Mouse (Mus musculus) urinary bladder, postnatal 36 days (tissue): Measurements from ENCODE around the gene Wdr1.
"Not testable (repeated sequence)": the region's sequence is repeated elsewhere in the genome, so short reads cannot be mapped to it uniquely, and the experiment has no call there.

ENCODE experiments used
- DNase-seq, 2 experiments: peaks; one replicate each; pipeline ENCODE4 v3.0.0; 2022; ENCODE audit warnings: low spot score in 2 of 2, mixed read lengths in 1 of 2

Gene Wdr1

DNA sequence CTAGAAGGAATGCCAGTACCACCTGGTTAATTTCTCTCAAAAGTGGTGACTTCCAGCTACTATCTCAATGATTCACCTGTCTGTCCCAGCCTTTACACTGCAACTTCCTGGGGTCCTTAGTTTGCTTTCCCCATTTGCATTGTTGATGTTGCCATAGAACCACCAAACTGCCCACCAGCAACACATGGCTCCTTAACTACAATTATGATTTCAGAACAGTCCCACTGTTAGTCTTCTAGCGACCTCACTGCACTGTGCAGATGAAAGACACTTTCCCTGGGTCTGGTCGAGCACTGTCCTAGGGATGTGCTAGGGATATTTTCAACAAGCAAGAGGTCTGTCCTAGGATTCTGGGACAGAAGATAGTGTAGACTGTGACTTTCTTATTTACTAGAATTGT is at the start of gene Wdr1:
Wdr1 (minus strand) TSS at position 101 of the 400 bp plus-strand sequence.
- DNase-seq: no peak

DNA sequence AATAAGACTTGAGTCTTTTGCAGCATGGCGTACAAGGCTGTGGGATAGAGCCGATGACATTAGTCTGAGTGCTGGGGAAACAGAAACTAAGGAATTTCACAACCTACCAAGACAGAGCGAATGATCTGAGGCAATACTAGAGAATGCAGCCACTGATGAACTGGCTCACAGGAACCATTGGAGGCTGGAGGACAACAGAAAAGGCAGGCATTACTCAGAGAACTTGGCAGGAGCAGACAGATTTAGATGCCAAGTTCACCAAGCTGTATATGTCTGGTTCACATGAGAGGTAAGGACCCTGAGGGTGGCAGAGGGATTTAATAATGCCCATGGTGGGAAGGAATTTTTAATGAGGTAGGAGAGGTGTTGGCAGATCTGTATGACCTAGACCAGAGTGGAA is 48.1 kb upstream of the Wdr1 start:
- no peak for DNase-seq

GRCm38 (mm10) chr5:38608219-38608618 is 45.2 kb upstream of the Wdr1 start:
- DNase-seq: not testable (repeated sequence)

DNA sequence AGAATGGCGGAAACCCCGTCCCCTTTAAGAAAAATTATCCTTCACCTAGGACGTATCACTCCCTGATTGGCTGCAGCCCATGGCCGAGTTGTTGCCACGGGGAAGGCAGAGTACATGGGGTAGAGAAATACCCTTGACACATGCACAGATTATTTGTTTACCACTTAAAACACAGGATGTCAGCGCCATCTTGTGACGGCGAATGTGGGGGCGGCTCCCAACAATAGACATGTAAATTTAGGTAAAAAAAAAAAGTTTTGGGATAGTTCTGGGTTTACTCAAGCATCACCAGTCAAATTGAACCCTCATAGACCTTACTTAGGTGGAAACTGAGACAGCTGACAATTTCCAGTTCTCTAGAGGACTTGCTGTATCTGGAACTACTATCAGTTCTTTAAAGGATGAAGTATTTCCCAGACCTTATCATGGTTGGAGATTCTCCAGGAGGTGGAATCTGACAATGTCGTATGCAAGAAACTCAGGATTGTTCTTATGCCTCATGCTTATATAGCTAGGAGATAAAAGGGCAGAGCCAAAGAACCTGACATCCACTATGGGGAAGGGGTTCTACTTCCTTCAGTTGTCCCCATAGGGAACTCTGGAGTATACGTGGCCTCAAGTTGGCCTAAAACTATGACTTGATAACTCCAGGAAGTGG is 35.8 kb upstream of the Wdr1 start:
- DNase-seq: no peak

DNA sequence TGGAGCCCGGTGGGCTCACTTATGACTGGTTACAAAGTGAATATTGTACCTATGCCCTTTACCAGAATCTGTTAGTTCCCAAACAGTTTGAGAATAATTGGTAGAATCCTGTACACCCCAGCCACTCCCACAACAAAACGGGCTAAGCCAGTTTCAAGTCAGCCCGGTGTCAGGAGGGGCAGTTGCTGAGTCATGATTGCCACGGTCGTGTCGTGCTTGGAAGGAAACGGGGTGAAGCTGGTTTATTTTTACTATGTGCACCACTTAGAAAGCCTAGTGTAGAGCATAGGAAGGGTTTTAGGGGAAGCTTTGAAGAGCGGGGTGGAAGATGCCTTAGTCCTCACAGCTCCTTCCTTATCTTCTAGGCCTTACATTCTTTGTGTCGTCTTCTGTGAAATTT is 25.9 kb upstream of the Wdr1 start:
- peak; percentile 75 for DNase-seq

DNA sequence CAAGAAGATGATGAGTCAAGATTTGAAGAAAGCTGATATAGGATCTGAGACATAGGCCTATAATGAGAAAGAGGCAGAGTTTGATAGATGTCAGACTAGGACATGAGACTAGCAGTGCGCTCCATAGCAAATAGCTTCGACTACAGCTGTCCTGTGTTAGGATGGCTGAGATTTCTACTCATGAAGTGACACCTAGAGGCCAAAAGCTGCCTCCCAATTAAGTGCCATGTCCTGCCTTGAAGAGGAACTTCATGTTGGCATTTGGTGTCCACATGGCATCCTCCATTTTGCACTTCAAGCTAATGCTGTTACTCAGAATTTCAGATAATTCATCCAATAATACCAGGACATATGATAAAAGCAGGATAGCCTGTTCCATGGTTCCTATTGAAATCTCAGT is 22.4 kb upstream of the Wdr1 start:
- no peak for DNase-seq

DNA sequence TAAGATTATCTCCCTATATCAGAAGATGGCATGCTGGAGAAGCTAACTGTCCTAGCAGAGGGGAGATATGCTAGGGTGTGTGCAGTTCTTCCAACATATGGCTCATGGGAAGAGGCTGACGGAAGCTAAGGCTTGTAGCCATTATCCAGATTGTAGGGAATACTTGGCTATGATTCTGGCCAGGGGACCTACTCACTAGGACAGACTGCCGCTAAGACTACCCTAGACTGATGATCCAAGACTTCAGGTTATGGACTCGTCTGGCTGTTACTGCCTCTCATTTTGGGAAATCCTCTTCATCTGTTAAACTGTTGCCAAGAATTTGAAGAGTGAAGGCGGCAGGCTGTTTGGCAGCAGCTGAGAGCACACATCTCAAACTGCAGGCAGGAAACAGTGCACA is 20.0 kb upstream of the Wdr1 start:
- DNase-seq: no peak

DNA sequence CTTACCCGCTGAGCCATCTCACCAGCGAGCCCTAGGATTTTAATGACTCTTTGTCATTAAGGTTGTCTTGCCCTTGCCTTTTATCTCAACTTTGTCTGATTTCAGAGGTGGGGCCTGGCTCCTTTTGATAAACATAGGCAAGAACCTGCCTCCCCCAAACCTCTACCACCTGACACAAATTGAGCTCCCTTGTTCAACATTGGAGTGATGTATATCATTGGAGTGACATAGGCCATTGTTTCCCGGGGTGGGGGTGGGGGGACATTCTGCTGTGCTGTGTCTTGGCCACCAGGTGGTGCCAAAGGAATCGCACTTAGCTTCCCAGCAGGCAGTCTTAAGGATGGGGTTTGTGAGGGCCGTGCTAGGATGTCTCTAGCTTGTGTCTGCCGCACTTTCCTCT is 17.7 kb upstream of the Wdr1 start:
- DNase-seq: peak; percentile 14 to 30

GRCm38 (mm10) chr5:38570876-38571275 is 7.9 kb upstream of the Wdr1 start:
- DNase-seq: no peak

DNA sequence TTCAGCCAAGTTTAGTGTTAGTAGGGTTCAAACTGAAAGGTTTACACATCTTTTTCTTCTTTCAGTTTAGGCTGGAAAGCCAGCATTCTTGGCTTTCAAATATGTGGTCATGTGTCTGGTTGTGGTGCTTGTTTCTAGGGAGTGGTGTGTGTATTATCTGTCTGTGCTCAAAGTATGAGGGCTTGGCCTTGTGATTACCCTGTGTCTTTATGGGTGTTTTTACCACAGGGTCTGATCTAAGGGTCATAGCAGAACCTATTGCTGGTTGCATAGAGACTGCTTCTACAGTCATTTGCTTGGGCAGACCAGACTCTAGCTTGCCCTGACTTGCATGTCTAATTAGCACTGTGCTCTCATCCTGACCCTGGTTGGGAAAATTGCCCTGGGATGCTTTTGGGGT is 5.6 kb upstream of the Wdr1 start:
- DNase-seq: no peak

DNA sequence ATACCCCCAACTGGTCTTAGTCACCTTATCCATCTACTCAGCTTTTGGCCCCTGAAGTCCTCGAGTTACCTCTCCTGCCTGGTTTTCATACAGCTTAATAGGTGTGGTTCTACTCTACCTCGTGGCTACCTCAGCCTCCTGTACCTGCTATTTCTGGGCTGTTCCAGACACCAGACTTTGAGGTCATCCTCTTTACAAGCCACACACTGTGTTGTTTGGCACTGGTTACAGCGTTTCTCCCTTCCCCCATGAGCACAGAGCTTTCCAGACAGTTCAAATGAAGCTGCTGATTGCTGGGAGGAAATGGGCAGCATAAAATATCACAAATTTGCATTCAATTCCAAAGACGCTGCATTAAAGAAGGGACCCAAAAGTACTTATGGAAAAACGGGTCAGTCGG is 1.8 kb upstream of the Wdr1 start:
- DNase-seq: no peak

DNA sequence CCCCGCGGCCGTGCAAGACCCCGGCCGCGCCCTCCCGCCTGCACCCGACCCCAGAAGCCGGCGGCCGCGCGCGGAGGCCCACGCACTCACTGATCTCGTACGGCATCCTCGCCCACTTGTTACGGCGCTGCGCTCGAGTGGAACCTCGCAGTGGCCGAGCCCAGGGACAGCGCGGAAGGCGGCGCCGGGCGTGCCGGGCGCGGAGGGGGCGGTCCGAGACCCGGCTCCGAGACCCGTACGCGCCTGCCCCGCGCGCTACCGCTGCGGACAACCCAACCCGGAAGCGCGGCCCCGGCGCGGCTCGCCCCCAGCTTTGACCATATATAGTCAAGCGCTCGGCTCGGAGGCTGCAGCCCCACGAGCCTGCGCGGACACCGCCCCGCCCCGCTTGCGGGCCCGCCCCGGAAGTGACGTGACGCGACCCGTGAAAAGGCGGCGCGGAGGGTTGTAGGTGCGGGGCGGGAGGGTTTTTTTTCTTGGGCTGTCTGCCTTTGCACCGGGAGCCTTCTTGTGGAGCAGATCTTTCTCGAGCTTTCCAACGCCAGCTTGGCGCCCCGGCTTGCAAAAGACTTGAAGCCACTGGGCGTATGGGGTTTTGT is 1.5 kb downstream of the Wdr1 start:
- DNase-seq: peak; percentile 99

DNA sequence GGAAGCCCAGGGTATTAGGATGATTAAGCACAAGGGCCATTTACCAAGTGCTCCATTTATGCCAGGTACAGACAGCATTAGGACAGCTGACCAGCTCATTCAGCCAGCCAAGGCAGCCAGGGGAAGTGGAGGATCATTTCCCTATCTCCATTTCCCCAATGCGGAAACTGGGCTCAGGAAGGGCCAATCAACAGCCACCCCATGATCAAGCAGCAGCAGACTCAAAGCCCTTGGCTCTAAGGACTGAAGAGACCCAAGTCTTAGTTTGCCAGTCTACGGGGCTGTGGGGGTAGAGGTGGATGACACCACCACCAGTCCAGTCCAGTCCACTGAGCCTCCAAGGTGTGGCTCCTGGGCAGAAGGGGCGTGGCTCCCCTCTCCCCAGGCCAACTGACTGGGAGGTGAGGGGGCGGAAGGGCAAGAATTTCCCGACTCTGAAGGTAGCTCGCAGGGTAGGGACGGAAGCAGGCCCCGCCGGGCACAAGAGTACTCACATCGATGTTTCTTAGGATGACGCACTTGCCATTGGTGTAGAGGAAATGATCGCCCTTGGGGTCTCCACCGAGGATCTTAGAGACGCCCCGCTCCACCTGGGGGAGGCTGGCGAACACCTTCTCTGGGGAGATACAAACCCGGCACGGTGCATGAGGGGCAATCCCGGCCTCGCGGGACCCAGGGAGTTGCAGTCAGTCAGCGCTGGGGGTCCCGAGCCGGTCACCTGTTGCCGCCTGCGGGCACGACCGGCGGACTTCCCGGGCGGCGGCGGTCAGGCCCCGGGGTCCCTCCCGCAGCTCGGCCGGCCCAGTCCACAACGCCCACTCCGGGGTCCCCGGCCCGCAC is 2.2 kb downstream of the Wdr1 start:
- DNase-seq: peak; percentile 50 to 57

- DNase-seq: no peak
Observed at GRCm38 (mm10) chr5:38558831-38559230, 4.2 kb downstream of the Wdr1 start.

DNA sequence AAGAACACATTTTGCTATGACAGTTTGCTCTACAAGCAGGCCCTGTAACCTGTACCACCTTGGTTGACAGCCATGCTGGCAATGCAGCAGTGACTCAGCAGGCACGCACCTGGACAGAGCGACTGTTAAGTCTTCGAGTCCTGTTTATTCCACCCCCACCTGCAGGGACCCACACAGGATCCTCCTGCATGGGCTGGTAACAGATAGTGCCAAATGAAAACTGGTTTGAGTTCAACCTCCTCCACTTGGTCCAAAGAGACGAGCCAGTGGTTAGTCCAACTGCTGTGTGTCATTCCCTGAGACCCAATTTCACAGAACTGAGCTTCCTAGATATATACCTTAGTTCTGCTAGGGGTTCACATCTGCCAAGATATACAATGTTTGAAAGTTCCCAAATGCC is 5.2 kb downstream of the Wdr1 start:
- no peak for DNase-seq

- DNase-seq: no peak
Observed at GRCm38 (mm10) chr5:38556406-38556805, 6.6 kb downstream of the Wdr1 start.

DNA sequence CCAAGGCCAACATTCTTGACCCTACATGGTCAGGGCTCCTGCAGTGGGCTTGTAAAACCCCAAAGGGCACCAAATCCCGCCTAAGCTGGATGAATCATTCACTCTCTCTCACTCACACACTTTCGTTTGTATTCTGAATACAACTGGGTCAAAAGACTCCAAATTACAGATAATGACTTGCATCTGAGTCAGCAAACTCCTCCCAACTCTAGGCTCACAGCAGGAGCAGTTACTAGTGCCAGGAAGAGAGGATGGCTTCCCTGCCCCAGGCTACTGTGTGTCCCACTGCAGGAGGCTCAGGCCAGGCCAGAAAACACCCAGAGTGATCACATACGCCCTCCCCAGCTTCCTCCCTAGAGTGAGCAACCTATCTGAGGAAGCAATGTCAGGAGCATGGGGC is 9.1 kb downstream of the Wdr1 start:
- peak; percentile 15 to 20 for DNase-seq

- no peak for DNase-seq
Observed at GRCm38 (mm10) chr5:38553491-38553890, 9.5 kb downstream of the Wdr1 start.

DNA sequence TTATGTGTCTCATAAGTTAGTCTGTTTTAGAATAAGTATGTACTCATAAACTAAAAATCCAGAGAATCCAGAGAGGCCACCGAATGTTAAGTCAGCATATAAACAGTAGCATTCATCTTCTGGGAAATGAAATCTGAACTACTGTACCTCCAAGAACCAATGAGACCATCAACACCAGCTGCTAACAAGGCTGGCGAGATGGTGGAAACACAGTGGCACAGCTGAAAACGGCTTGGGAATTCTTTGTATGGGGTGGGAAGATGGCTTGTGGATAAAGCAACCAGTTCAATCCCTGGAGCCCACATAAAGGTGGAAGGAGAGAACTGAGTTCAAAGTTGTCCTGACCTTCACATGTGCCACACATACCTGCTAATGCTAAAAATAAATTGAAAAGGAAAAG is 10.4 kb downstream of the Wdr1 start:
- no peak for DNase-seq

DNA sequence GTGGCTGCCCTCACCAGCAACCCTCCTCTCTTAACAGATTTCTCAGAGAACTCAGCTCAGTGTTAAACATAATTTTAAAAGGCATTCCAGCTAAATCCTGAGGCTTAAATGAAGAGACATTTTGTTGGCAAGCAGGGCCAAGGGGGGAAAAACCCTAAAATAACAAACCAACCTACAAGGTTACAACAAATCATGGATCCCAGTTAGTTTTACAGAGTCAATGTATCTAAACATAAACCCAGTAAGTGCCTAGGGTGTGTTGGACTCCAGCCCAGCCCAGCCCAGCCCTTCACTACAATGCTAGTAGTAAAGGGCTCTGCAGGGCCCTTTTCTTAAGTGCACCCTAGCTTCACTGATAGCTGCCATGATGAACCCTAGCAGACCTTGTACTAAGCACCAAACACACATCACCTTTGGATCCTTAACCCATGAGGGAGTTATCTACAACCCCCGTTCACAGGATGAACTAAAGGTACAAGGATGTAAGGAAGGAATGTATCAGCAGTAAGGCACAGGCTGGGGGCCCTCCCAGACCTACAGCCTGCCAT is 12.7 kb downstream of the Wdr1 start:
- DNase-seq: no peak

DNA sequence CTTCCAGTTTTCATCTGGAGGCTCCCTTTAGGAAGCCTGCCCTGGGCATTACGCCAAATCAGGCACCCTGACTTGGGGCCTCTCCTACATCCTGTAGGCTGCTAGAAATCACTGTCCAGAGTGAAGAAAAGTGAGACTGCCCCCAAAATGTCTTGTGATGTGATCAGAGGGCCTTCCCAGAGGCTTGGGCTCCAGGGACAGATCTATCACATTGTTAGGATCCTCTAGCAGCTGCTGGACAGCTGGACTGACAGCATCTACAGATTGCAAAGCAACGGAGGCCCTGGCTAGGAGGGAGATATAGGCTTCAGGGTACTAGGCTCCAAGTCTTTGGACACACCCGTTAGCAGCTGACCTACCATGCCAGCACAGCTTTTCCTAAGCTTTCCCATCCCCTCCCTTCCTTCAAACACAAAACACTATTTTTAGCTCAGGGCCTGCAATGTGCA is 13.5 kb downstream of the Wdr1 start:
- DNase-seq: no peak

- no peak for DNase-seq
Observed at GRCm38 (mm10) chr5:38547375-38547774, 15.6 kb downstream of the Wdr1 start.
